Mouse (Mus musculus): Measurements from ENCODE around the gene Ugt1a9. TPM values are rescaled to one million over a fixed set of nuclear protein-coding genes. Genes with fewer than 3 reads are reported as not detected.
"Not testable (repeated sequence)": the region's sequence is repeated elsewhere in the genome, so short reads cannot be mapped to it uniquely, and the experiment has no call there.

Gene Ugt1a9
- total and polyA plus RNA-seq, 3 experiments, result 0.27 TPM; not detected in 2

GRCm38 (mm10) chr1:88094941-88095492, 24.4 kb downstream of the Ugt1a9 start, which contains the start of gene Ugt1a7c:
TSS of gene Ugt1a7c (plus strand) at chr1:88095062.
- no peaks in the 10 kb centered on the region for H3K9me3 ChIP-seq (replicated peaks)
- ATAC-seq (ENCODE audit: extremely low read depth, insufficient number of reproducible peaks, low FRiP score, poor library complexity, severe bottlenecking), result no peak

GRCm38 (mm10) chr1:88098546-88098945, 27.9 kb downstream of the Ugt1a9 start:
- H3K4me1 ChIP-seq (ENCODE audit: insufficient read depth, low read depth, low read length), result peaks cover 41% of the 10 kb centered on the region
- not testable (repeated sequence) for H3K9me3 ChIP-seq (replicated peaks); DNase-seq (ENCODE audit: low spot score); H3K36me3 ChIP-seq (replicated peaks); H3K4me3 ChIP-seq (ENCODE audit: low read depth, low read length); ATAC-seq (ENCODE audit: extremely low read depth, insufficient number of reproducible peaks, low FRiP score, poor library complexity, severe bottlenecking)
- peaks cover 23% of the 10 kb centered on the region for H3K27me3 ChIP-seq (ENCODE audit: insufficient read depth, low read length)

More at GRCm38 (mm10) chr1:88094941-88095492, 24.4 kb downstream of the Ugt1a9 start, which contains the start of gene Ugt1a7c:
- DNase-seq (ENCODE audit: low spot score), result no peak
- H3K4me3 ChIP-seq (ENCODE audit: low read depth, low read length), result no peak within 1 kb of the TSS; the same call in 1 of the 2 replicates
- TF ChIP-seq TAL1 (conservative IDR thresholded peaks at IDR 0.05; ENCODE audit: low read depth, low read length), result no peak
- no peak for TF ChIP-seq POLR2AphosphoS5 (IDR thresholded peaks at IDR 0.05; ENCODE audit: insufficient replicate concordance, low read depth, low read length)
- no peak for TF ChIP-seq GATA1 (IDR thresholded peaks at IDR 0.05; ENCODE audit: borderline replicate concordance, low read length)
- no peak for TF ChIP-seq CTCF (IDR thresholded peaks at IDR 0.05; ENCODE audit: low read depth, low read length)
- TF ChIP-seq GATA2 (IDR thresholded peaks at IDR 0.05; ENCODE audit: borderline replicate concordance, low read depth, low read length), result no peak
- no peaks in the 10 kb centered on the region for H3K36me3 ChIP-seq (replicated peaks)
- peaks cover 27% of the 10 kb centered on the region for H3K27me3 ChIP-seq (ENCODE audit: insufficient read depth, low read length)
- H3K4me1 ChIP-seq (ENCODE audit: insufficient read depth, low read depth, low read length), result peaks cover 24% of the 10 kb centered on the region

GRCm38 (mm10) chr1:88099691-88100090, 29.1 kb downstream of the Ugt1a9 start:
- not testable (repeated sequence) for ATAC-seq (ENCODE audit: extremely low read depth, insufficient number of reproducible peaks, low FRiP score, poor library complexity, severe bottlenecking); H3K36me3 ChIP-seq (replicated peaks); DNase-seq (ENCODE audit: low spot score); H3K9me3 ChIP-seq (replicated peaks); H3K4me3 ChIP-seq (ENCODE audit: low read depth, low read length)
- Histone ChIP-seq H3K27me3 (ENCODE audit: insufficient read depth, low read length) (peaks cover 18% of the 10 kb centered on the region), H3K4me1 (ENCODE audit: insufficient read depth, low read depth, low read length) (peaks cover 44% of the 10 kb centered on the region)

- H3K9me3 ChIP-seq (replicated peaks); H3K36me3 ChIP-seq (replicated peaks); H3K4me3 ChIP-seq (ENCODE audit: low read depth, low read length); DNase-seq (ENCODE audit: low spot score): not testable (repeated sequence)
- peaks cover 57% of the 10 kb centered on the region for H3K4me1 ChIP-seq (ENCODE audit: insufficient read depth, low read depth, low read length)
- ATAC-seq (ENCODE audit: extremely low read depth, insufficient number of reproducible peaks, low FRiP score, poor library complexity, severe bottlenecking), result peak; percentile 86
- peaks cover 10% of the 10 kb centered on the region; the same call in 1 of the 2 replicates for H3K27me3 ChIP-seq (ENCODE audit: insufficient read depth, low read length)
Observed at GRCm38 (mm10) chr1:88103019-88103418, 32.4 kb downstream of the Ugt1a9 start, which contains the start of gene Ugt1a6b. TSS of gene Ugt1a6b (plus strand) at chr1:88103252.

GRCm38 (mm10) chr1:88103697-88104468, 33.3 kb downstream of the Ugt1a9 start:
- peak; percentile 17; the same call in 1 of the 2 replicates for TF ChIP-seq TAL1 (conservative IDR thresholded peaks at IDR 0.05; ENCODE audit: low read depth, low read length)
- not testable (repeated sequence) for H3K36me3 ChIP-seq (replicated peaks); DNase-seq (ENCODE audit: low spot score); H3K9me3 ChIP-seq (replicated peaks); H3K4me3 ChIP-seq (ENCODE audit: low read depth, low read length); ATAC-seq (ENCODE audit: extremely low read depth, insufficient number of reproducible peaks, low FRiP score, poor library complexity, severe bottlenecking)
- Histone ChIP-seq H3K4me1 (ENCODE audit: insufficient read depth, low read depth, low read length) (peaks cover 58% of the 10 kb centered on the region), H3K27me3 (ENCODE audit: insufficient read depth, low read length) (peaks cover 10% of the 10 kb centered on the region; the same call in 1 of the 2 replicates)

GRCm38 (mm10) chr1:88104667-88105430, 34.2 kb downstream of the Ugt1a9 start:
- DNase-seq (ENCODE audit: low spot score) (no peak), ATAC-seq (ENCODE audit: extremely low read depth, insufficient number of reproducible peaks, low FRiP score, poor library complexity, severe bottlenecking) (no peak)
- no peaks in the 10 kb centered on the region for H3K9me3 ChIP-seq (replicated peaks)
- no peaks in the 10 kb centered on the region for H3K36me3 ChIP-seq (replicated peaks)
- no peak for TF ChIP-seq POLR2AphosphoS5 (IDR thresholded peaks at IDR 0.05; ENCODE audit: insufficient replicate concordance, low read depth, low read length)
- no peak for TF ChIP-seq TAL1 (conservative IDR thresholded peaks at IDR 0.05; ENCODE audit: low read depth, low read length)
- TF ChIP-seq GATA1 (IDR thresholded peaks at IDR 0.05; ENCODE audit: borderline replicate concordance, low read length), result no peak
- TF ChIP-seq GATA2 (IDR thresholded peaks at IDR 0.05; ENCODE audit: borderline replicate concordance, low read depth, low read length), result no peak
- no peak for TF ChIP-seq CTCF (IDR thresholded peaks at IDR 0.05; ENCODE audit: low read depth, low read length)
- no peak overlapping the region for H3K4me3 ChIP-seq (ENCODE audit: low read depth, low read length)
- H3K27me3 ChIP-seq (ENCODE audit: insufficient read depth, low read length), result peaks cover 10% of the 10 kb centered on the region; the same call in 1 of the 2 replicates
- peaks cover 58% of the 10 kb centered on the region for H3K4me1 ChIP-seq (ENCODE audit: insufficient read depth, low read depth, low read length)
